Mouse (Mus musculus): ENCODE data around the gene Senp6. TPM values are rescaled to one million over a fixed set of nuclear protein-coding genes. Genes with fewer than 3 reads are reported as not detected.

The Senp6 gene
- polyA plus RNA-seq, 1 experiment from 2014 or later: 41.3 TPM

DNA sequence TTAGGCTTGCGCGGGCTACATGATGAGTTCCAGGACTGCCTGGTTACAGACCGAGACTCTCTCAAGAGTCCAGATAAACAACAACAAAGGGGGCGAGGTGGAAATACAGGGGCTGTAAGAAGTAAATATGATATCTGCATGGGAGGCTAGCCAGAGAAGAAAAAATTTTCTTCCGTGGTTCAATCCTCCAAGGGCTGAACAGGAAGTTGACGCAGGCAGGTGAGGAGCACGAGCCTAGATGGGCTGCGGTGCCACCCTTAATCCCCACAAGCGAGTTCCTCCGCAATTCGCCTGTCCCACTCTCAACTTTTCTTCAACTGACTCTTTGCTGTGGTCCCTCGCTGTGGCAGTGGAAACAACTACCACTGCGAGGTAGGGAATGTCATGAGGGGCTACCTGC, 97.5 kb downstream of the Senp6 start:
- H3K4me1 ChIP-seq (ENCODE audit: control insufficient read depth, insufficient read depth, low read length): peaks cover 5% of the 10 kb centered on the region; the same call in 1 of the 2 replicates
- H3K36me3 ChIP-seq (ENCODE audit: control insufficient read depth, insufficient read depth, low read length): no peaks in the 10 kb centered on the region
- peak overlapping the region; percentile 82 for H3K4me3 ChIP-seq (ENCODE audit: low read depth, low read length)
- WGBS: 3% methylated on average over 13 of the region's 13 CpGs
- no peak; the same call in 1 of the 2 replicates for ATAC-seq
- H3K27ac ChIP-seq (ENCODE audit: low read length): no peak overlapping the region
- H3K27me3 ChIP-seq (ENCODE audit: control insufficient read depth, insufficient read depth, low read depth, low read length): no peaks in the 10 kb centered on the region
- H3K4me2 ChIP-seq (ENCODE audit: low read length): peak overlapping the region; percentile 74
- peak overlapping the region; percentile 83 for H3K9ac ChIP-seq (ENCODE audit: low read depth, low read length)
- H3K9me3 ChIP-seq (replicated peaks; ENCODE audit: control insufficient read depth, low read length, poor library complexity, severe bottlenecking): no peaks in the 10 kb centered on the region; the same call in 1 of the 2 replicates

DNA sequence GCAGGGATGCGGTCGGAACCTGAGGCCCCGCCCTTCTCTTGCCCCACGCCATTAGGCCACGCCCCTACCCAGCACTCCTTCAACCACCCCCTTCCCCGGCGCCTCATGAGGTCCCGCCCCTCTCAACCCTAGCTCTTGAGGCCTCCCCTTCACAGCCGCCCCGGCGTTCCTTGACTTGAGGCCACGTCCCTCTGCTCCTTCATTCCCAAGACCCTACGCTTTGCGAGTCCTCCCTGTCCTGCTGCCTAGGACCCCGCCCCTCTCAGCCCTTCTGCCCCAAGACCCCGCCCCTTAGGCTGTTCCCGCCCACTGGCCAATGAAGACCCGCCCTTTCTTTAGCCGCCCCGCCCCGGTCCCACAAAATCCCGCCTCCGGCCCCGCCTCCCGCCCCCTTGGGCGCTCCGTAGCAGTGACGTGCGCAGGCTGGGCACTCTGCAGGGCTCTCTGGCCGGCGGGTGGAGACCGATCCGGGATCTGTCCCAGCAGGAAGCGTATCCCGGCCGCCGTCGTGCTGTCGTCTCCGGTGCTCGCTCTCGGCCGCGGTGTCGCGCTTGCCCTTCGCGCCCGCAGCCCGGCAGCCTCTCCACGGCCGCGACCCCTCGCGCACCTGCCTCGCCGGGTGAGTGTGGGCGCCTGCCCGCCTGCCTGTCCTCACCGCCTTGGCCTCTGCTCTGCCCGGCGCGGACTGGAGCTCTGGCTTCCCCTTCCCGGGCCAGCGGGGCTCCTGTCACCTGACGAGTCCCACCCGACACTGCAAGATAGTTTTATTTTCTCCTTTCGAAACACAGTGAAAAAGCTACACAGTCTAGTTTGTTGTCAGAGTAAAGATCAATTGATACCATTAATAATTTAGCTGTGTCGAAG, 98.1 kb downstream of the Senp6 start, which contains the start of gene Myo6:
Gene Myo6 (plus strand): TSS at position 421 of the 864 bp plus-strand sequence.
- Histone ChIP-seq H3K9ac (ENCODE audit: low read depth, low read length) (peak within 1 kb of the TSS; percentile 83), H3K27me3 (ENCODE audit: control insufficient read depth, insufficient read depth, low read depth, low read length) (no peaks in the 10 kb centered on the region), H3K4me2 (ENCODE audit: low read length) (peak within 1 kb of the TSS; percentile 74), H3K4me3 (ENCODE audit: low read depth, low read length) (peak within 1 kb of the TSS; percentile 82), H3K27ac (ENCODE audit: low read length) (peak within 1 kb of the TSS; percentile 80), H3K36me3 (ENCODE audit: control insufficient read depth, insufficient read depth, low read length) (no peaks in the 10 kb centered on the region), H3K9me3 (replicated peaks; ENCODE audit: control insufficient read depth, low read length, poor library complexity, severe bottlenecking) (no peaks in the 10 kb centered on the region; the same call in 1 of the 2 replicates), H3K4me1 (ENCODE audit: control insufficient read depth, insufficient read depth, low read length) (peaks cover 5% of the 10 kb centered on the region; the same call in 1 of the 2 replicates)
- under 1% methylated on average over 58 of the region's 69 CpGs for WGBS
- ATAC-seq: peak; percentile 97

DNA sequence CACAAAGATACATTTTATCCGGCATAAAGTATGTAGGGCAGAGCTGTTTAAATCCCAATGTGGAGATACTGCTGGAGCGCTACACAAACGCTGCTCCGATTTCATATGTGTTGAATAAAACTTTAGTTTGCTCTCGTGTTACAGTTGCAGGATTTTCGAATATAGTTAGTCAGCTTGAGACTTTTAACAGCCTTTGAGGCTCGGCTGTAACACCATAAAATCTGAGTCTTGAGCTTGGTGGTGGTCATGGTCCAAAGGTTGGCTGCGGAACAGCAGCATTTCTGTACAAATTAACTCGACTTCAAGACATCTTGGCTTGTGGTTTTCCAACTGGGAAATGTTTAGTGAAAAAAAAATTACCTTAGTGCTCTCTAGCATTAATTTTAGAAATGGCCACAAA, 99.0 kb downstream of the Senp6 start:
- H3K4me2 ChIP-seq (ENCODE audit: low read length): peak overlapping the region; percentile 74
- H3K27ac ChIP-seq (ENCODE audit: low read length): no peak overlapping the region
- H3K27me3 ChIP-seq (ENCODE audit: control insufficient read depth, insufficient read depth, low read depth, low read length): no peaks in the 10 kb centered on the region
- WGBS: 43% methylated on average over 9 of the region's 9 CpGs
- H3K4me3 ChIP-seq (ENCODE audit: low read depth, low read length): peak overlapping the region; percentile 82
- ATAC-seq: no peak
- H3K9ac ChIP-seq (ENCODE audit: low read depth, low read length): no peak overlapping the region
- H3K36me3 ChIP-seq (ENCODE audit: control insufficient read depth, insufficient read depth, low read length): no peaks in the 10 kb centered on the region
- no peaks in the 10 kb centered on the region; the same call in 1 of the 2 replicates for H3K9me3 ChIP-seq (replicated peaks; ENCODE audit: control insufficient read depth, low read length, poor library complexity, severe bottlenecking)
- peaks cover 5% of the 10 kb centered on the region; the same call in 1 of the 2 replicates for H3K4me1 ChIP-seq (ENCODE audit: control insufficient read depth, insufficient read depth, low read length)

DNA sequence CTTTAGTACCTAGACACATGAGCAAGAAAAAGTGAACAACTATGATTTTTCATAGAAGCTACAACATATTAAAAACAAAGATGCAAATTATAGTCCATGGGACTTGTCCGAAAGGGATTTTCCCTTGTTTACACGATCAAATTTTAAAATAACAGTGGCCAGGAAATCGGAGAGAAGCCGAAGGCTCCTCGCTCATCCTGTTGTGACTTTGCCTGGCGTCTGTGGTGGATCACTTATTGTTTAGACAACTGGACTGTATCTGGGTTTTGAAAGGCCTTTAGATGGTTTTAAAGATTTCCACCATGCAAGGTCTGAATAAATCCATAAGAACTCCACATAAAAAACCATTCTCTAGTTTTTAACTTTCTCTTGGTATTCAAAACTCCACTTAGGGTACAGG, 99.7 kb downstream of the Senp6 start:
- no peak for ATAC-seq
- no peaks in the 10 kb centered on the region; the same call in 1 of the 2 replicates for H3K9me3 ChIP-seq (replicated peaks; ENCODE audit: control insufficient read depth, low read length, poor library complexity, severe bottlenecking)
- peaks cover 5% of the 10 kb centered on the region; the same call in 1 of the 2 replicates for H3K4me1 ChIP-seq (ENCODE audit: control insufficient read depth, insufficient read depth, low read length)
- H3K27me3 ChIP-seq (ENCODE audit: control insufficient read depth, insufficient read depth, low read depth, low read length): no peaks in the 10 kb centered on the region
- H3K9ac ChIP-seq (ENCODE audit: low read depth, low read length): no peak overlapping the region
- H3K4me3 ChIP-seq (ENCODE audit: low read depth, low read length): no peak overlapping the region
- no peaks in the 10 kb centered on the region for H3K36me3 ChIP-seq (ENCODE audit: control insufficient read depth, insufficient read depth, low read length)
- 81% methylated on average over 6 of the region's 6 CpGs for WGBS
- peak overlapping the region; percentile 14; the same call in 1 of the 2 replicates for H3K4me2 ChIP-seq (ENCODE audit: low read length)
- no peak overlapping the region for H3K27ac ChIP-seq (ENCODE audit: low read length)

DNA sequence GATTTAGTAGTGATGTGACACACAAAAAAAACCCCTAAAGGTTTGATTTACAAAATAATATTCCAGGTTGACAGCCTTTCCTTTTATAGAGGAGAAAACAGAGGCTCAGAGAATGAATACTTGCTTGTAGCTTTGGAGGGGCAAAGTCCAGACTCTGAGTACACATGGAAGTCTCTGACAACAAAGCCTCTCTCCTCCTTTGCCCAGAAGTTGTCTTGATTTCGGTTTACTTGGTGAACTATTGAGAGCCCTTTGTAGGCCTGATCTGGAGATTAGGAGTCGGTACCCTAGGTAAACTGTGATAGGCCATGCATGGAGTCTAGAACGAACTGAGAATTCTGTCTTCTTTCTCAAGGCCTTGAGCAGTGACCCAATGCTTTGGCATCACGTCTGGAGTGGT, 100.4 kb downstream of the Senp6 start:
- no peak overlapping the region for H3K4me3 ChIP-seq (ENCODE audit: low read depth, low read length)
- ATAC-seq: no peak
- no peaks in the 10 kb centered on the region; the same call in 1 of the 2 replicates for H3K9me3 ChIP-seq (replicated peaks; ENCODE audit: control insufficient read depth, low read length, poor library complexity, severe bottlenecking)
- H3K4me2 ChIP-seq (ENCODE audit: low read length): peak overlapping the region; percentile 16; the same call in 1 of the 2 replicates
- H3K9ac ChIP-seq (ENCODE audit: low read depth, low read length): no peak overlapping the region
- H3K4me1 ChIP-seq (ENCODE audit: control insufficient read depth, insufficient read depth, low read length): peaks cover 5% of the 10 kb centered on the region; the same call in 1 of the 2 replicates
- 65% methylated on average over 4 of the region's 4 CpGs for WGBS
- no peaks in the 10 kb centered on the region for H3K27me3 ChIP-seq (ENCODE audit: control insufficient read depth, insufficient read depth, low read depth, low read length)
- no peak overlapping the region for H3K27ac ChIP-seq (ENCODE audit: low read length)
- H3K36me3 ChIP-seq (ENCODE audit: control insufficient read depth, insufficient read depth, low read length): no peaks in the 10 kb centered on the region

DNA sequence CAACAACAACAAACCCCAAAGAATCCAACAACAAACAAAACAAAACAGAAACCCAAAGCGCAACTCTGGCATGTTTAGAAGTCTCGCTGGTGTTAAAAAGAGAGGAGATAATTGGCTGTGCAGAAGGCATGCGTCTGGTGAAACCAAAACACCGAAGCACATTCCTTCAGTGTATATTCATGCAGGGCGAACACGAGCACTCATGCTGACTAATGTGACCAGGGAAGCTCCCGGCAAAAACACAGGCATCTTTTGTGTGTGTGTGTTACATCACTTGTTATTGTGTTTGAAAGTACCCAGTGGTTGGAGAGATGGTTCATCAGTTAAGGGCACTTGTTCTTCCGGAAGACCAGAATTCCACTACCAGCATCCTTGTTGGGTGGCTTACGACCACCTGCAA, 102.8 kb downstream of the Senp6 start:
- Histone ChIP-seq H3K9ac (ENCODE audit: low read depth, low read length) (no peak overlapping the region), H3K27me3 (ENCODE audit: control insufficient read depth, insufficient read depth, low read depth, low read length) (no peaks in the 10 kb centered on the region), H3K4me2 (ENCODE audit: low read length) (no peak overlapping the region), H3K36me3 (ENCODE audit: control insufficient read depth, insufficient read depth, low read length) (no peaks in the 10 kb centered on the region), H3K27ac (ENCODE audit: low read length) (no peak overlapping the region), H3K4me3 (ENCODE audit: low read depth, low read length) (no peak overlapping the region), H3K9me3 (replicated peaks; ENCODE audit: control insufficient read depth, low read length, poor library complexity, severe bottlenecking) (no peaks in the 10 kb centered on the region), H3K4me1 (ENCODE audit: control insufficient read depth, insufficient read depth, low read length) (peaks cover 2% of the 10 kb centered on the region; the same call in 1 of the 2 replicates)
- WGBS: 90% methylated on average over 9 of the region's 9 CpGs
- no peak for ATAC-seq

DNA sequence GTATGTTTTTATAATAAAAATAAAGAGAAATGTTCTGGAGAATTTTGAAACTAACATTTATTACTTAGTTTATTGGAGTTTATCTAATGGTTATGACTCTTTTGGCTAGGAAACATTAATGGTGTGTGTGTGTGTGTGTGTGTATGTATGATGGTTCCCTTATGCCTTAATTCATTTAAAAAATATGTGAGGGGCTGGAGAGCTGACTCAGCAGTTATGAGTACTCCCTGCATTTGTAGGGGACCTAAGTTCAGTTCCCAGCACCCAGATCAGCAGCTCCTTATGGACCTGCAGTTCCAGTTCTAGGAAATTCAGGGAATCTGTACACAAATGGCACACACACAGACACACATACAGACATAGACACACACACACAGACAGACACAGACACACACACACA, 104.5 kb downstream of the Senp6 start:
- Histone ChIP-seq H3K4me3 (ENCODE audit: low read depth, low read length) (no peak overlapping the region), H3K4me1 (ENCODE audit: control insufficient read depth, insufficient read depth, low read length) (peaks cover 2% of the 10 kb centered on the region; the same call in 1 of the 2 replicates), H3K27ac (ENCODE audit: low read length) (no peak overlapping the region), H3K9ac (ENCODE audit: low read depth, low read length) (no peak overlapping the region), H3K9me3 (replicated peaks; ENCODE audit: control insufficient read depth, low read length, poor library complexity, severe bottlenecking) (no peaks in the 10 kb centered on the region), H3K4me2 (ENCODE audit: low read length) (no peak overlapping the region), H3K36me3 (ENCODE audit: control insufficient read depth, insufficient read depth, low read length) (no peaks in the 10 kb centered on the region), H3K27me3 (ENCODE audit: control insufficient read depth, insufficient read depth, low read depth, low read length) (no peaks in the 10 kb centered on the region)
- ATAC-seq: no peak

DNA sequence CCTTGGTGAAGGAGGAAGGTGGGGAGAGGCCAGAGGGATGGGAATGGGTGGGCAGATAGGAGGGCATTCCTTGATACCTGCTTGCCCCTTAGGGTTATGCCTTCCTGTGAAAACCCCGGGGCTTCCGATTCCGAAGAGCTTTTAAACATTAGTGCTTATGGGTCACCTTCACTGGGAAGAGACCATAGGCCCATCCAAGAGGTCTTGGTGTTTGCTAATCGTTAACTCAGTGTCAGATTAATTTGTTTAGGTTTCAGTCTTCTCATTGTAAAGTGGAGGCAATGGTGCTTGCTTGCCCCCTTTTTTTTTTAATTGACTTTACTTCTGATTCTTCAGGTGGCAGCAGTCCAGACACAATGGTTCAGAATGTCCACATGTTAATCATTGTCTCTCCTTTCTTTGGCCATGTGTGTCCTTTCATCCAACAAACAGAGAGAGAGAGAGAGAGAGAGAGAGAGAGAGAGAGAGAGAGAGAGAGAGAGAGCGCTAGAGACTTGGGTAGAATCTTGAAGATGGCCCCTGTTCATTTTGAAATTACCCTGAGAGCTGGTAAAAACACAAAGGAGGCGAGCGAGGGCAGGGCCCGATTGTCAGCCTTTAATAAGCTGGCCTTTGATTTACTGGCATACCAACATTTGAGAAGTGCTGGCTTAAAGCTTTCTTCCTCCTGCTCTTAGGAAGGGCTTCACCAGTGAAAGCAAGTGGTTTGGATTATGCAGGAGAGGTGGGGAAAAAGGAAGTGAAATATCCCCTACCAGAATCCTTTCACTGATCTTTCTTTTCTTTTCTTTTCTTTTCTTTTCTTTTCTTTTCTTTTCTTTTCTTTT, 105.9 kb downstream of the Senp6 start:
- WGBS: 60% methylated on average over 8 of the region's 8 CpGs
- Histone ChIP-seq H3K27me3 (ENCODE audit: control insufficient read depth, insufficient read depth, low read depth, low read length) (no peaks in the 10 kb centered on the region), H3K36me3 (ENCODE audit: control insufficient read depth, insufficient read depth, low read length) (no peaks in the 10 kb centered on the region), H3K27ac (ENCODE audit: low read length) (no peak overlapping the region), H3K4me1 (ENCODE audit: control insufficient read depth, insufficient read depth, low read length) (peaks cover 2% of the 10 kb centered on the region; the same call in 1 of the 2 replicates), H3K4me2 (ENCODE audit: low read length) (no peak overlapping the region), H3K4me3 (ENCODE audit: low read depth, low read length) (no peak overlapping the region), H3K9me3 (replicated peaks; ENCODE audit: control insufficient read depth, low read length, poor library complexity, severe bottlenecking) (no peaks in the 10 kb centered on the region), H3K9ac (ENCODE audit: low read depth, low read length) (no peak overlapping the region)
- ATAC-seq: no peak
